Mouse (Mus musculus): ENCODE measurements around the gene Tmem69. TPM values are rescaled to one million over a fixed set of nuclear protein-coding genes. Genes with fewer than 3 reads are reported as not detected.

The Tmem69 gene
- 24.5 and 26.7 TPM in 2 replicates for polyA plus RNA-seq (2015; fragmentation: Nextera tagmentation; extraction: Ambion mirVana)

- Histone ChIP-seq H3K9me3 (replicated peaks) (no peaks in the 10 kb centered on the region), H3K27me3 (no peaks in the 10 kb centered on the region), H3K4me3 (peak within 1 kb of the TSS; percentile 91), H3K27ac (peak within 1 kb of the TSS; percentile 91), H3K4me2 (peak within 1 kb of the TSS; percentile 79), H3K4me1 (peaks cover 34% of the 10 kb centered on the region), H3K9ac (peak within 1 kb of the TSS; percentile 75), H3K36me3 (ENCODE audit: poor library complexity, severe bottlenecking) (peaks cover 11% of the 10 kb centered on the region)
- no peak for ATAC-seq
- 4% methylated on average over 23 of the region's 23 CpGs for WGBS
Observed at GRCm38 (mm10) chr4:116555413-116556300, at the start of gene Tmem69. TSS of gene Tmem69 (minus strand) at chr4:116555936.

GRCm38 (mm10) chr4:116596978-116597881, 41.5 kb upstream of the Tmem69 start:
- under 1% methylated on average over 50 of the region's 50 CpGs for WGBS
- peaks cover 57% of the 10 kb centered on the region for H3K36me3 ChIP-seq (ENCODE audit: poor library complexity, severe bottlenecking)
- peak overlapping the region; percentile 52 for H3K4me3 ChIP-seq
- peaks cover 19% of the 10 kb centered on the region for H3K4me1 ChIP-seq
- no peaks in the 10 kb centered on the region for H3K27me3 ChIP-seq
- peak overlapping the region; percentile 70 for H3K9ac ChIP-seq
- peak overlapping the region; percentile 69 for H3K4me2 ChIP-seq
- peak; percentile 94 for ATAC-seq
- H3K9me3 ChIP-seq (replicated peaks) = no peaks in the 10 kb centered on the region
- H3K27ac ChIP-seq = peak overlapping the region; percentile 46

- ATAC-seq = no peak
- peak within 1 kb of the TSS; percentile 70 for H3K9ac ChIP-seq
- peaks cover 57% of the 10 kb centered on the region for H3K36me3 ChIP-seq (ENCODE audit: poor library complexity, severe bottlenecking)
- no peaks in the 10 kb centered on the region for H3K27me3 ChIP-seq
- peak within 1 kb of the TSS; percentile 52 for H3K4me3 ChIP-seq
- H3K27ac ChIP-seq = peak within 1 kb of the TSS; percentile 46
- peak within 1 kb of the TSS; percentile 69 for H3K4me2 ChIP-seq
- 23% methylated on average over 5 of the region's 5 CpGs for WGBS
- peaks cover 19% of the 10 kb centered on the region for H3K4me1 ChIP-seq
- no peaks in the 10 kb centered on the region for H3K9me3 ChIP-seq (replicated peaks)
Observed at GRCm38 (mm10) chr4:116596379-116596778, 40.6 kb upstream of the Tmem69 start, which contains the start of gene Ccdc17. TSS of gene Ccdc17 (plus strand) at chr4:116596654.

GRCm38 (mm10) chr4:116595793-116596192, 40.1 kb upstream of the Tmem69 start:
- Histone ChIP-seq H3K4me3 (no peak overlapping the region), H3K9ac (no peak overlapping the region), H3K4me2 (no peak overlapping the region), H3K9me3 (replicated peaks) (no peaks in the 10 kb centered on the region), H3K27me3 (no peaks in the 10 kb centered on the region), H3K27ac (no peak overlapping the region), H3K36me3 (ENCODE audit: poor library complexity, severe bottlenecking) (peaks cover 57% of the 10 kb centered on the region), H3K4me1 (peaks cover 19% of the 10 kb centered on the region)
- WGBS = 80% methylated on average over 8 of the region's 8 CpGs
- no peak for ATAC-seq

GRCm38 (mm10) chr4:116558151-116558882, 2.6 kb upstream of the Tmem69 start:
- Histone ChIP-seq H3K9me3 (replicated peaks) (no peaks in the 10 kb centered on the region), H3K27me3 (no peaks in the 10 kb centered on the region), H3K4me2 (peak overlapping the region; percentile 79), H3K4me3 (peak overlapping the region; percentile 91), H3K27ac (no peak overlapping the region), H3K4me1 (peaks cover 35% of the 10 kb centered on the region), H3K9ac (peak overlapping the region; percentile 75), H3K36me3 (ENCODE audit: poor library complexity, severe bottlenecking) (peaks cover 7% of the 10 kb centered on the region)
- no peak for ATAC-seq
- WGBS = 6% methylated on average over 15 of the region's 15 CpGs

GRCm38 (mm10) chr4:116557306-116558121, 1.8 kb upstream of the Tmem69 start, which contains the start of gene Gpbp1l1:
TSS of gene Gpbp1l1 (plus strand) at chr4:116557658.
- H3K36me3 ChIP-seq (ENCODE audit: poor library complexity, severe bottlenecking) = peaks cover 11% of the 10 kb centered on the region
- H3K9ac ChIP-seq = peak within 1 kb of the TSS; percentile 75
- no peaks in the 10 kb centered on the region for H3K9me3 ChIP-seq (replicated peaks)
- peak within 1 kb of the TSS; percentile 91 for H3K27ac ChIP-seq
- peaks cover 35% of the 10 kb centered on the region for H3K4me1 ChIP-seq
- WGBS = under 1% methylated on average over 67 of the region's 78 CpGs
- H3K27me3 ChIP-seq = no peaks in the 10 kb centered on the region
- ATAC-seq = peak; percentile 97
- H3K4me3 ChIP-seq = peak within 1 kb of the TSS; percentile 91
- H3K4me2 ChIP-seq = peak within 1 kb of the TSS; percentile 79

GRCm38 (mm10) chr4:116556561-116557305, 997 bp upstream of the Tmem69 start:
- WGBS = under 1% methylated on average over 28 of the region's 28 CpGs
- H3K27me3 ChIP-seq = no peaks in the 10 kb centered on the region
- H3K4me2 ChIP-seq = peak overlapping the region; percentile 79
- H3K27ac ChIP-seq = peak overlapping the region; percentile 91
- peak overlapping the region; percentile 91 for H3K4me3 ChIP-seq
- H3K9me3 ChIP-seq (replicated peaks) = no peaks in the 10 kb centered on the region
- peaks cover 35% of the 10 kb centered on the region for H3K4me1 ChIP-seq
- peak; percentile 97 for ATAC-seq
- peaks cover 11% of the 10 kb centered on the region for H3K36me3 ChIP-seq (ENCODE audit: poor library complexity, severe bottlenecking)
- peak overlapping the region; percentile 75 for H3K9ac ChIP-seq

GRCm38 (mm10) chr4:116553035-116553434, 2.7 kb downstream of the Tmem69 start:
- H3K36me3 ChIP-seq (ENCODE audit: poor library complexity, severe bottlenecking) = peaks cover 11% of the 10 kb centered on the region
- H3K4me1 ChIP-seq = peaks cover 10% of the 10 kb centered on the region
- no peaks in the 10 kb centered on the region for H3K9me3 ChIP-seq (replicated peaks)
- H3K27me3 ChIP-seq = no peaks in the 10 kb centered on the region
- ATAC-seq = no peak
- no peak overlapping the region for H3K4me3 ChIP-seq
- 84% methylated on average over 3 of the region's 3 CpGs for WGBS
- H3K9ac ChIP-seq = no peak overlapping the region
- no peak overlapping the region for H3K4me2 ChIP-seq
- no peak overlapping the region for H3K27ac ChIP-seq

- no peaks in the 10 kb centered on the region for H3K27me3 ChIP-seq
- no peak overlapping the region for H3K27ac ChIP-seq
- peaks cover 3% of the 10 kb centered on the region; the same call in 1 of the 2 replicates for H3K4me1 ChIP-seq
- peaks cover 11% of the 10 kb centered on the region for H3K36me3 ChIP-seq (ENCODE audit: poor library complexity, severe bottlenecking)
- H3K9me3 ChIP-seq (replicated peaks) = no peaks in the 10 kb centered on the region
- ATAC-seq = no peak
- no peak overlapping the region for H3K9ac ChIP-seq
- H3K4me3 ChIP-seq = no peak overlapping the region
- 90% methylated on average over 1 of the region's 1 CpGs for WGBS
- H3K4me2 ChIP-seq = no peak overlapping the region
Observed at GRCm38 (mm10) chr4:116550432-116550831, 5.3 kb downstream of the Tmem69 start.

- H3K9ac ChIP-seq = no peak overlapping the region
- no peaks in the 10 kb centered on the region for H3K4me1 ChIP-seq
- WGBS = 95% methylated on average over 3 of the region's 3 CpGs
- no peaks in the 10 kb centered on the region for H3K9me3 ChIP-seq (replicated peaks)
- H3K27me3 ChIP-seq = no peaks in the 10 kb centered on the region
- no peak overlapping the region for H3K4me3 ChIP-seq
- ATAC-seq = no peak
- H3K4me2 ChIP-seq = no peak overlapping the region
- no peak overlapping the region for H3K27ac ChIP-seq
- peaks cover 26% of the 10 kb centered on the region for H3K36me3 ChIP-seq (ENCODE audit: poor library complexity, severe bottlenecking)
Observed at GRCm38 (mm10) chr4:116537737-116538136, 18.0 kb downstream of the Tmem69 start.

All from forebrain, embryonic 13.5 days (tissue).